Mouse (Mus musculus) midbrain, embryonic 10.5 days (tissue): ENCODE measurements around the gene Spi1. TPM values are rescaled to one million over a fixed set of nuclear protein-coding genes. Genes with fewer than 3 reads are reported as not detected.
"Not testable (repeated sequence)": the region's sequence is repeated elsewhere in the genome, so short reads cannot be mapped to it uniquely, and the experiment has no call there.

Experiments used
- DNase-seq: peaks from one replicate; pipeline ENCODE4 v3.0.0-alpha.2; 2017; ENCODE audit warnings: low spot score
- H3K27ac ChIP-seq: fragments of 300-500 bp; sonication (generic); replicated peaks from 2 replicates; pipeline ENCODE4 v1.5.1; 2016; ENCODE audit warnings: mild to moderate bottlenecking
- H3K27me3 ChIP-seq: fragments of 300-500 bp; sonication (generic); 2 replicates; pipeline ENCODE4 v1.6.1; 2016; ENCODE audit warnings: low read depth, mild to moderate bottlenecking; ENCODE audit not compliant: poor library complexity, severe bottlenecking
- H3K36me3 ChIP-seq: fragments of 300-500 bp; sonication (generic); 2 replicates; pipeline ENCODE4 v1.6.1; 2016; ENCODE audit warnings: mild to moderate bottlenecking, moderate library complexity
- H3K4me1 ChIP-seq: fragments of 300-500 bp; sonication (generic); 2 replicates; pipeline ENCODE4 v1.6.1; 2016
- H3K4me3 ChIP-seq: fragments of 300-500 bp; sonication (generic); 2 replicates; pipeline ENCODE4 v1.5.1; 2016; ENCODE audit warnings: mild to moderate bottlenecking, moderate library complexity
- H3K9me3 ChIP-seq: fragments of 300-500 bp; sonication (generic); replicated peaks from 2 replicates; pipeline ENCODE4 v1.6.1; 2016; ENCODE audit warnings: mild to moderate bottlenecking
- WGBS: fragments of 180-500 bp; shearing (Covaris S2); methylation state at CpG from one replicate; pipeline ENCODE4 v1.1.7; 2016; 5-methylcytosine and 5-hydroxymethylcytosine counted together
- polyA plus RNA-seq: library from polyadenylated mRNA; unstranded; fragments of >200 nt; fragmentation: Nextera tagmentation; extraction: Ambion mirVana; gene quantifications from 2 replicates; pipeline ENCODE4 v1.2.1, GENCODE M21; 2016

Spi1 gene
- 3.6 and 5.6 TPM in 2 replicates for polyA plus RNA-seq

- Histone ChIP-seq H3K27ac (peak within 1 kb of the TSS; percentile 28; the same call in 1 of the 2 replicates), H3K4me3 (no peak within 1 kb of the TSS), H3K27me3 (peaks cover 9% of the 10 kb centered on the region; the same call in 1 of the 2 replicates), H3K36me3 (no peaks in the 10 kb centered on the region), H3K4me1 (peaks cover 25% of the 10 kb centered on the region), H3K9me3 (no peaks in the 10 kb centered on the region)
- WGBS, result 84% methylated on average over 13 of the region's 13 CpGs
- no peak for DNase-seq
These were observed at the start of gene Spi1 for GRCm38 (mm10) chr2:91081775-91082695. Spi1 (plus strand) TSS chr2:91082390.

DNA sequence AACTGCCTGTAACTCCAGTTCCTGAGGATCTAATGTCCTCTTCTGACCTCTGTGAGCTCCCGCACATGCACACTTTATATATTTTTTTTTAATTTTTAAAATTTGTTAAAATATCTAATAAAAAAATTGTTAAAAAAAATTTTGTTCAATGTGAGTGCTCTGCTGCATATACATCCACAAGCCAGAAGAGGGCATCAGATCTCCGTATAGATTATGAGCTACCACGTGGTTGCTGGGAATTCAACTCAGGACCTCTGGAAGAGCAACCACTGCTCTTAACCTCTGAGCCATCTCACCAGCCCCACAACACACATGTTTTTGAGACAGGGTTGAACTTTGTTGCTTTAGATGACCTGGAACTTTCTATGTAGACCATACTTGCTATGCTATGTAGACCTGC is 49.2 kb upstream of the Spi1 start:
- H3K4me3 ChIP-seq, result no peak overlapping the region
- DNase-seq, result no peak
- H3K27me3 ChIP-seq, result no peaks in the 10 kb centered on the region
- WGBS, result 20% methylated on average over 3 of the region's 3 CpGs
- H3K4me1 ChIP-seq, result peaks cover 17% of the 10 kb centered on the region
- H3K27ac ChIP-seq, result no peak overlapping the region
- H3K36me3 ChIP-seq, result no peaks in the 10 kb centered on the region
- H3K9me3 ChIP-seq, result no peaks in the 10 kb centered on the region

DNA sequence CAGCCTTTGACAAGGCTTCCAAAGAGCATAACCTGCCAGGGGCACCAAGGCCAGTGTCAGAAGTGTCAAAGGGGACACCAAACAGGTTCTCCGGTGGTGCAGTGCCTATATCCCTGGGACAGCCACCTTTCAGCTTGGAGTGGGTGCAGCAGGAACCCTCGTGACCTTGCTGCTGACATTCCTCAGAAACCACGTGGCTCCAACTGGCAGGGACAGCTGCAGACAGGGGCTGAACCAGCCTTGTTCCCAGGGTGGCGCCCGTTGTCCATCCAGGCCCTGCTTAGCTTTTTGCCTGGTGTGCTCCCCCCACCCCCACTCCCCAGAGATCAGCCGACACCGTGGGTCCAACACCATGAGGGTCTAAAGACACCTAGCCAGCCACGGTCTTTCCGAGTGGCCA is 46.8 kb upstream of the Spi1 start, which contains the start of gene Rapsn:
Rapsn (plus strand) TSS at position 236 of the 400 bp plus-strand sequence.
- peak within 1 kb of the TSS; percentile 23 for H3K27ac ChIP-seq
- no peaks in the 10 kb centered on the region for H3K9me3 ChIP-seq
- DNase-seq, result no peak
- WGBS, result 77% methylated on average over 9 of the region's 9 CpGs
- no peak within 1 kb of the TSS for H3K4me3 ChIP-seq
- H3K36me3 ChIP-seq, result no peaks in the 10 kb centered on the region
- peaks cover 14% of the 10 kb centered on the region for H3K4me1 ChIP-seq
- H3K27me3 ChIP-seq, result no peaks in the 10 kb centered on the region

- no peaks in the 10 kb centered on the region for H3K36me3 ChIP-seq
- no peaks in the 10 kb centered on the region for H3K27me3 ChIP-seq
- DNase-seq, result no peak
- H3K9me3 ChIP-seq, result no peaks in the 10 kb centered on the region
- no peak overlapping the region for H3K4me3 ChIP-seq
- 71% methylated on average over 8 of the region's 8 CpGs for WGBS
- peaks cover 19% of the 10 kb centered on the region for H3K4me1 ChIP-seq
- no peak overlapping the region for H3K27ac ChIP-seq
These were observed 40.4 kb upstream of the Spi1 start for GRCm38 (mm10) chr2:91041786-91042185.

- no peak for DNase-seq
- Histone ChIP-seq H3K9me3 (no peaks in the 10 kb centered on the region), H3K4me3 (no peak overlapping the region), H3K4me1 (peaks cover 19% of the 10 kb centered on the region), H3K27ac (peak overlapping the region; percentile 46; the same call in 1 of the 2 replicates), H3K36me3 (no peaks in the 10 kb centered on the region), H3K27me3 (no peaks in the 10 kb centered on the region)
- WGBS, result 76% methylated on average over 21 of the region's 21 CpGs
These were observed 39.4 kb upstream of the Spi1 start for GRCm38 (mm10) chr2:91042651-91043398.

DNA sequence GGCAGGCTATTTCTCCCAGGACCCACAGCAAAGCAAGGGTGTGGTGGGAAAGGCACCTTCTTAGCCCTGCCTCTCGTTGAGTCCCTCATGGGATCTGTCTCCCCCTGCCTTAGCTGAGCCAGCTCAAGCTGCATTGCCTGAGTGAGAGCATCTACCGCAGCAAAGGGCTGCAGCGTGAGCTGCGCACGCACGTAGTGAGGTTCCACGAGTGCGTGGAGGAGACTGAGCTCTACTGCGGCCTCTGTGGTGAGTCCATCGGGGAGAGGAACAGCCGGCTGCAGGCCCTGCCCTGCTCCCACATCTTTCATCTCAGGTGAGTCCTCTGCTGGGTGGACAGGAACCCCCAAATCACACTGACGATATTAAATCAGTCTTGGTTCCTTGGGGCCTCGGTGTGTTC is 37.5 kb upstream of the Spi1 start:
- DNase-seq, result no peak
- peaks cover 26% of the 10 kb centered on the region for H3K4me1 ChIP-seq
- H3K36me3 ChIP-seq, result no peaks in the 10 kb centered on the region
- no peak overlapping the region for H3K4me3 ChIP-seq
- peak overlapping the region; percentile 61; the same call in 1 of the 2 replicates for H3K27ac ChIP-seq
- no peaks in the 10 kb centered on the region for H3K9me3 ChIP-seq
- 79% methylated on average over 13 of the region's 13 CpGs for WGBS
- H3K27me3 ChIP-seq, result no peaks in the 10 kb centered on the region

- not testable (repeated sequence) for DNase-seq, H3K4me3 ChIP-seq, H3K9me3 ChIP-seq, H3K27me3 ChIP-seq, H3K36me3 ChIP-seq
- peaks cover 34% of the 10 kb centered on the region for H3K4me1 ChIP-seq
- WGBS, result 100% methylated on average over 1 of the region's 1 CpGs
- peak overlapping the region; percentile 61; the same call in 1 of the 2 replicates for H3K27ac ChIP-seq
These were observed 36.4 kb upstream of the Spi1 start for GRCm38 (mm10) chr2:91045805-91046204.

DNA sequence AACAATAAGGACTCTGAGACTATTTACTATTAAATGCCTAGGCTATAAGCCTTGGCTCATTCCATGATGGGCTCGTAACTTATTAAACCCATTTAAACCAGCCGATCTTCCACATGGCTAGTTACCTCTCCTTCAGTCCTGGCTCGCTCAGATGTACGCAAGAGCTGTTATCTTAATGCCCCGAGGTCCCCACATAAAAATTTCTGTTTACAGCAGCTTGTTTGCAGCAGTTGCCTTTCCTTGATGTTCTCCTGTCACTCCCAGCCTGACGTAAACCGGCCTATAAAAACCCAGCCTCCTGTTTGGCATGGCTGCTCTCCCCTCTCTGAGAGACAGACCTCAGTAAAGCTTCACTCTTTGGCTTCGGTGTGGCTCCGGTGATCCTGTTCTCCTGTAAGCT is 34.8 kb upstream of the Spi1 start:
- 88% methylated on average over 9 of the region's 9 CpGs for WGBS
- DNase-seq, result no peak
- Histone ChIP-seq H3K27me3 (no peaks in the 10 kb centered on the region), H3K4me1 (peaks cover 31% of the 10 kb centered on the region), H3K9me3 (no peaks in the 10 kb centered on the region), H3K4me3 (no peak overlapping the region), H3K36me3 (peaks cover 7% of the 10 kb centered on the region; the same call in 1 of the 2 replicates), H3K27ac (no peak overlapping the region)

- no peaks in the 10 kb centered on the region for H3K9me3 ChIP-seq
These were observed 30.3 kb upstream of the Spi1 start for GRCm38 (mm10) chr2:91051917-91052316.

DNA sequence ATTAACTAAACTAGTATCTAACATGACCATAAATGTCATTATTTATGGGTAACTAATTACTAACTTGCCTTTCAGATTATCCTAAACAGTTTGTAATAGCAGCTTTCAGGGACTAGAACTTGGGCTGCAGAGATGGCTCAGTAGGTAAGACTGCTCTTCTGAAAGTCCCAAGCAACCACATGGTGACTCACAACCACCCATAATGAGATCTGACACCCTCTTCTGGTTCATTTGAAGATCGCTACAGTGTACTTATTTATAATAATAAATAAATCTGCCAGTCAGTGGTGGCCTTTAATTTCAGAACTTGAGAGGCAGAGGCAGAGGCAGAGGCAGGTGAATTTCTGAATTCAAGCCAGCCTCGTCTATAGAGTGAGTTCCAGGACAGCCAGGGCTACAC is 29.4 kb upstream of the Spi1 start:
- Histone ChIP-seq H3K4me1 (peaks cover 40% of the 10 kb centered on the region), H3K27ac (peak overlapping the region; percentile 93; the same call in 1 of the 2 replicates), H3K4me3 (peak overlapping the region; percentile 93), H3K36me3 (peaks cover 36% of the 10 kb centered on the region), H3K9me3 (no peaks in the 10 kb centered on the region), H3K27me3 (no peaks in the 10 kb centered on the region)
- DNase-seq, result no peak
- WGBS, result 76% methylated on average over 2 of the region's 2 CpGs

More at GRCm38 (mm10) chr2:91051917-91052316, 30.3 kb upstream of the Spi1 start:
- no peak overlapping the region for H3K4me3 ChIP-seq
- H3K27me3 ChIP-seq, result no peaks in the 10 kb centered on the region
- peaks cover 28% of the 10 kb centered on the region for H3K36me3 ChIP-seq
- WGBS, result 80% methylated on average over 3 of the region's 3 CpGs
- DNase-seq, result no peak
- no peak overlapping the region for H3K27ac ChIP-seq
- H3K4me1 ChIP-seq, result peaks cover 40% of the 10 kb centered on the region

DNA sequence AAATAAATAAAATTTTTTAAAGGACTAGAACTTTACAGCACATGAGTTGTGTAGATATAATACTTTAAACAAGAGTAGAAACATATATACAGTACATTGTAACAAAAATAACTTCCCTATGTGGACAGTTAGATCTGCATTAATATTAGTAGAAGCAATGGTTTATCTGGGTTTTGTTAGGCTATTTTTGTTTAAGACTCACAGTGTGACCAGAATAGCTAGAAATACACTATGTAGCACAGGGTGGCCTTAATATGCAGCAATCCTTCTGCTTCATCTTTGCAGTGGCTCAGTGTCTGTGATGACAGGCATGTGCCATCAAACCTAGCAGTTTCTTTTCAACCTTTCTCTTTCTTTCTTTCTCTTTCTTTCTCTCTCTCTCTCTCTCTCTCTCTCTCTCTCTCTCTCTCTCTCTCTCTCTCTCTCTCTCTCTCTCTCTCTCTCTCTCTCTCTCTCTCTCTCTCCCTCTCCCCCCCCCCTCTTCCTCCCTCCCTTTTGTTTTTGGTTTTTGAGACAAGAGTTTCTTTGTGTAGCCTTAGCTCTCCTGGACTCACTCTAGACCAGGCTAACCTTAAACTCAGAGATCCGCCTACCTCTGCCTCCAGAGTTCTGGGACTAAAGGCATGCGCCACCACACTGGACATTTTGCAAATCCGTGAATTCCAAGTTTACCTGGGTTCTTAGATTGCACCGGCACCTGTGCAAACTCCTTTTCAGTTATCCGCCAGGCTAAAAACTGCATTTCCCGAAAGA is 28.8 kb upstream of the Spi1 start:
- H3K9me3 ChIP-seq, result no peaks in the 10 kb centered on the region
- 0% methylated on average over 6 of the region's 6 CpGs for WGBS
- H3K36me3 ChIP-seq, result peaks cover 42% of the 10 kb centered on the region
- DNase-seq, result no peak
- H3K27ac ChIP-seq, result peak overlapping the region; percentile 93
- H3K4me1 ChIP-seq, result peaks cover 40% of the 10 kb centered on the region
- H3K27me3 ChIP-seq, result no peaks in the 10 kb centered on the region
- H3K4me3 ChIP-seq, result peak overlapping the region; percentile 93

DNA sequence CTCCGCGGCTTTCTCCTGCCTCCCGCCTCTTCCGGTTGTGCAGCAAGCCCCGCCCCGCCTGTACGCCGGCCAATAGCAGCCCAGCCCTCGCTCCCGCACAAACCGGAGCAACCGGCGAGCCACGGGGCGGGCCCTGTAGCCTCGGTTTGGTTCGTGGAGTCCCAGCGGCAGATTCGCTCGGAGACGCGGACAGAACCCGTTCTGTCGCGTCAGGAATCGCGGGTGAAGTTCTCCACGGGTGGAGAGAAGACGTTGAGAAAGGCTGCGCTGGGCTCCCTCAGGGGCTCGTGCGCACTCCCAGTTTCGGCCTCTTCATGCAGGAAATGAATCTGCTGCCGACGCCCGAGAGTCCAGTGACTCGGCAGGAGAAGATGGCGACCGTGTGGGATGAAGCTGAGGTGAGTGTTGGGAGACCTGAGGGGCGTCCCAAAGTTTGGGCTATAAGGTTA is 28.2 kb upstream of the Spi1 start, which contains the start of gene Psmc3:
Psmc3 (plus strand) TSS at position 76 of the 449 bp plus-strand sequence.
- Histone ChIP-seq H3K27me3 (no peaks in the 10 kb centered on the region), H3K27ac (peak within 1 kb of the TSS; percentile 93), H3K4me1 (peaks cover 40% of the 10 kb centered on the region), H3K36me3 (peaks cover 48% of the 10 kb centered on the region), H3K9me3 (no peaks in the 10 kb centered on the region), H3K4me3 (peak within 1 kb of the TSS; percentile 93)
- under 1% methylated on average over 40 of the region's 40 CpGs for WGBS
- peak; percentile 96 for DNase-seq
